Mouse (Mus musculus): Measurements from ENCODE around the gene Pgm3.

- TF ChIP-seq CTCF (IDR thresholded peaks at IDR 0.05), result no peak
- TF ChIP-seq POLR2A (IDR thresholded peaks at IDR 0.05; ENCODE audit: insufficient read depth, low read depth, low read length), result no peak
- no peak for TF ChIP-seq EP300 (IDR thresholded peaks at IDR 0.05; ENCODE audit: insufficient read depth, low read depth, low read length)
These were observed 40.4 kb upstream of the Pgm3 start for GRCm38 (mm10) chr9:86612091-86612490.
